Mouse (Mus musculus) layer of hippocampus, adult 18-20 months (tissue): Measurements from ENCODE around the gene Nlk. TPM values are rescaled to one million over a fixed set of nuclear protein-coding genes. Genes with fewer than 3 reads are reported as not detected.

ENCODE experiments used
- total RNA-seq, 2 experiments: library from RNA; stranded (reverse); gene quantifications; 2 replicates each; pipeline ENCODE4 v1.2.3; 2021

Nlk gene
- total RNA-seq, 2 experiments from 2014 or later = 41.8 to 42.0 TPM

Other genes with a start within 250 kb of the Nlk start
- 10 to 100 TPM; 10.9 to 11.7 TPM for gene Slc46a1, start 231.7 kb downstream of the Nlk start, total RNA-seq
- 10 to 100 TPM; 36.1 to 38.8 TPM for gene Sarm1, start 199.6 kb downstream of the Nlk start, total RNA-seq
- gene Vtn, start 198.3 kb downstream of the Nlk start, total RNA-seq = 10 to 100 TPM; 52.7 to 53.9 TPM
- gene Sebox, start 193.9 kb downstream of the Nlk start, total RNA-seq = 1 to 10 TPM; 5.3 to 5.7 TPM
- 10 to 100 TPM; 44.8 to 47.1 TPM for gene Tmem199, start 185.2 kb downstream of the Nlk start, total RNA-seq
- gene Poldip2, start 185.2 kb downstream of the Nlk start, total RNA-seq = 100 to 1,000 TPM; 118 to 119 TPM
- 10 to 100 TPM; 29.1 to 29.8 TPM for gene Tnfaip1, start 161.0 kb downstream of the Nlk start, total RNA-seq
- gene Ift20, start 161.0 kb downstream of the Nlk start, total RNA-seq = 10 to 100 TPM; 73.8 to 78.2 TPM
- gene Tmem97, start 146.6 kb downstream of the Nlk start, total RNA-seq = 10 to 100 TPM; 11.7 to 14.6 TPM
- 10 to 100 TPM; 19.2 to 19.7 TPM for gene Ccnq, start 54.4 kb upstream of the Nlk start, total RNA-seq
- 10 to 100 TPM; 19.7 to 24.2 TPM for gene Lyrm9, start 129.2 kb upstream of the Nlk start, total RNA-seq
- under 1 TPM; 0.07 to 0.41 TPM for gene Nos2, start 223.4 kb upstream of the Nlk start, total RNA-seq